Mouse (Mus musculus) adrenal gland, postnatal 4 days (tissue): ENCODE results near the gene Trrap. TPM values are rescaled to one million over a fixed set of nuclear protein-coding genes. Genes with fewer than 3 reads are reported as not detected.

Experiments used
- DNase-seq, 2 experiments: peaks; one replicate each; pipeline ENCODE4 v3.0.0; 2021 to 2022; ENCODE audit warnings: low spot score in 2 of 2, mixed read lengths in 2 of 2
- total RNA-seq, 2 experiments: library from RNA; stranded (reverse); gene quantifications; 2 replicates each; pipeline ENCODE4 v1.2.3; 2021

Trrap gene
- total RNA-seq, 2 experiments from 2014 or later = 141 to 154 TPM

- DNase-seq = no peak
Observed at GRCm38 (mm10) chr5:144773231-144773630, 5.7 kb downstream of the Trrap start.

GRCm38 (mm10) chr5:144780654-144781053 lies 13.1 kb downstream of the Trrap start:
- no peak for DNase-seq

GRCm38 (mm10) chr5:144786464-144786863 lies 18.9 kb downstream of the Trrap start:
- no peak for DNase-seq

GRCm38 (mm10) chr5:144793374-144793773 lies 25.8 kb downstream of the Trrap start:
- no peak for DNase-seq

GRCm38 (mm10) chr5:144794687-144795086 lies 27.2 kb downstream of the Trrap start:
- no peak for DNase-seq

- DNase-seq = no peak
Observed at GRCm38 (mm10) chr5:144797116-144797515, 29.6 kb downstream of the Trrap start.

- no peak for DNase-seq
Observed at GRCm38 (mm10) chr5:144803066-144803465, 35.5 kb downstream of the Trrap start.

GRCm38 (mm10) chr5:144804181-144804580 lies 36.6 kb downstream of the Trrap start:
- no peak for DNase-seq

GRCm38 (mm10) chr5:144806931-144807330 lies 39.4 kb downstream of the Trrap start:
- no peak for DNase-seq

GRCm38 (mm10) chr5:144828365-144829102 lies 61.0 kb downstream of the Trrap start:
- DNase-seq = no peak

GRCm38 (mm10) chr5:144829631-144830030 lies 62.1 kb downstream of the Trrap start:
- DNase-seq = no peak

- no peak for DNase-seq
Observed at GRCm38 (mm10) chr5:144831840-144832469, 64.4 kb downstream of the Trrap start.

- no peak for DNase-seq
Observed at GRCm38 (mm10) chr5:144836100-144836499, 68.6 kb downstream of the Trrap start.

- DNase-seq = no peak
Observed at GRCm38 (mm10) chr5:144845352-144845751, 77.8 kb downstream of the Trrap start.

GRCm38 (mm10) chr5:144848735-144849134 lies 81.2 kb downstream of the Trrap start:
- no peak for DNase-seq

- no peak for DNase-seq
Observed at GRCm38 (mm10) chr5:144849932-144850331, 82.4 kb downstream of the Trrap start.

- DNase-seq = no peak
Observed at GRCm38 (mm10) chr5:144851820-144852219, 84.3 kb downstream of the Trrap start.

GRCm38 (mm10) chr5:144853931-144854330 lies 86.4 kb downstream of the Trrap start:
- no peak for DNase-seq

- no peak for DNase-seq
Observed at GRCm38 (mm10) chr5:144855936-144856335, 88.4 kb downstream of the Trrap start.

- no peak for DNase-seq
Observed at GRCm38 (mm10) chr5:144858527-144858926, 91.0 kb downstream of the Trrap start.

- no peak for DNase-seq
Observed at GRCm38 (mm10) chr5:144859284-144859683, 91.8 kb downstream of the Trrap start.

GRCm38 (mm10) chr5:144860913-144861312 lies 93.4 kb downstream of the Trrap start:
- DNase-seq = no peak

GRCm38 (mm10) chr5:144866923-144867322 lies 99.4 kb downstream of the Trrap start:
- DNase-seq = no peak
